9 mouse cellular contexts compared by ENCODE assay signal in genomic region chr7:102208806-102209363, GRCm38 (mm10). TPM values are rescaled to one million over a fixed set of nuclear protein-coding genes. Genes with fewer than 3 reads are reported as not detected.
DNase-seq lines count a peak whose midpoint lies in the region; ATAC-seq and TF ChIP-seq lines count a peak whose summit lies in the region.
"Had no signal": no experiment of that assay in that cellular context is flagged by ENCODE, and none has a peak within 500 bp of the region (broad histone marks: within the 10 kb centered on the region; RNA-seq: fewer than 3 reads in every experiment).

No protein-coding gene starts in this region.

- H3K4me3 ChIP-seq in gastrocnemius, adult 2 months = peak overlapping the region; percentile 97
- peak overlapping the region; percentile 86 for H3K4me3 ChIP-seq in forebrain, embryonic 14.5 days (ENCODE audit: low read depth, low read length)
- peak overlapping the region; percentile 92 for H3K4me3 ChIP-seq in liver, embryonic 13.5 days (replicated peaks)

- peak overlapping the region; percentile 97 for H3K27ac ChIP-seq in gastrocnemius, adult 2 months
- no peak overlapping the region for H3K27ac ChIP-seq in forebrain, embryonic 14.5 days (ENCODE audit: low read depth, low read length)
- H3K27ac ChIP-seq in liver, embryonic 13.5 days = peak overlapping the region; percentile 88

- H3K4me2 ChIP-seq in forebrain, embryonic 14.5 days (ENCODE audit: low read length) = peak overlapping the region; percentile 93
- peak overlapping the region; percentile 82 for H3K4me2 ChIP-seq in liver, embryonic 13.5 days

- peaks cover 10% of the 10 kb centered on the region for H3K4me1 ChIP-seq in forebrain, embryonic 14.5 days (ENCODE audit: control insufficient read depth, insufficient read depth, low read length)
- peaks cover 46% of the 10 kb centered on the region for H3K4me1 ChIP-seq in liver, embryonic 13.5 days (replicated peaks)

- H3K36me3 ChIP-seq in forebrain, embryonic 14.5 days (ENCODE audit: control insufficient read depth, insufficient read depth, low read length) = peaks cover 4% of the 10 kb centered on the region; the same call in 1 of the 2 replicates
- H3K36me3 ChIP-seq in liver, embryonic 13.5 days = peaks cover 13% of the 10 kb centered on the region

- no peaks in the 10 kb centered on the region for H3K9me3 ChIP-seq in forebrain, embryonic 14.5 days (replicated peaks; ENCODE audit: control insufficient read depth, low read length)
- no peaks in the 10 kb centered on the region for H3K9me3 ChIP-seq in liver, embryonic 13.5 days (replicated peaks)

- H3K9ac ChIP-seq in forebrain, embryonic 14.5 days (ENCODE audit: low read length) = peak overlapping the region; percentile 85
- H3K9ac ChIP-seq in liver, embryonic 13.5 days = peak overlapping the region; percentile 91

- DNase-seq in gastrocnemius, adult 2 months = no peak
- no peak for DNase-seq in gastrocnemius, postnatal 14 days
- DNase-seq in 3T3-L1 (ENCODE audit: low read depth, low spot score) = peak; percentile 4
- DNase-seq in forebrain, embryonic 14.5 days (ENCODE audit: low spot score) = no peak
- no peak for DNase-seq in liver, embryonic 13.5 days
- no peak for DNase-seq in adrenal gland, adult 2 months
- DNase-seq in adrenal gland, postnatal 14 days = no peak
- no peak for DNase-seq in kidney, postnatal 36 days
- DNase-seq: cerebellum, adult 9-11 months had no signal

- intact Hi-C loops in gastrocnemius, adult 2 months (cut with DNase I) = no loop called here
- intact Hi-C loops in gastrocnemius, postnatal 14 days (cut with DNase I; ENCODE audit: low total_unique reads) = no loop called here

- no peak for ATAC-seq in forebrain, embryonic 14.5 days
- ATAC-seq in liver, embryonic 13.5 days (ENCODE audit: low read depth) = no peak

- WGBS in forebrain, embryonic 14.5 days = 61% methylated on average over 4 of the region's 4 CpGs
- WGBS in liver, embryonic 13.5 days (ENCODE audit: insufficient replicate concordance) = 32% methylated on average over 4 of the region's 4 CpGs

- no peaks in the 10 kb centered on the region for H3K27me3 ChIP-seq in forebrain, embryonic 14.5 days (replicated peaks; ENCODE audit: control insufficient read depth, insufficient read depth, low read length)
- H3K27me3 ChIP-seq in liver, embryonic 13.5 days = no peaks in the 10 kb centered on the region

- no peak for TF ChIP-seq CTCF in gastrocnemius, adult 2 months (IDR thresholded peaks at IDR 0.05)

RNA-seq across cellular contexts. Expression of gene Nup98, which starts 1.1 kb away (rescaled TPM):
- total RNA-seq in gastrocnemius, adult 2 months (2021) = 10 to 100 TPM; 27.0 to 28.0 TPM
- 10 to 100 TPM; 22.5 to 24.2 TPM for total RNA-seq in gastrocnemius, postnatal 14 days (2021)
- polyA plus RNA-seq in forebrain, embryonic 14.5 days (2014; fragmentation: Nextera tagmentation; extraction: Ambion mirVana) = 21.6 and 26.2 TPM in 2 replicates
- polyA plus RNA-seq in liver, embryonic 13.5 days (2015; fragmentation: Nextera tagmentation; extraction: Ambion mirVana) = 16.9 and 20.7 TPM in 2 replicates
- total RNA-seq in adrenal gland, adult 2 months (2021) = 10 to 100 TPM; 47.8 to 84.4 TPM
- polyA plus RNA-seq in adrenal gland, adult 2 months (2012; rRNA removed) = 10.1 and 13.5 TPM in 2 replicates
- 56.4 and 61.3 TPM in 2 replicates for total RNA-seq in adrenal gland, postnatal 14 days (2021)

RNA-seq across cellular contexts. Expression of gene Pgap2, which starts 1.1 kb away (rescaled TPM):
- total RNA-seq in gastrocnemius, adult 2 months (2021) = 10 to 100 TPM; 27.2 to 29.4 TPM
- 10 to 100 TPM; 23.3 to 26.5 TPM for total RNA-seq in gastrocnemius, postnatal 14 days (2021)
- polyA plus RNA-seq in forebrain, embryonic 14.5 days (2014; fragmentation: Nextera tagmentation; extraction: Ambion mirVana) = 53.3 and 54.1 TPM in 2 replicates
- 23.3 and 27.3 TPM in 2 replicates for polyA plus RNA-seq in liver, embryonic 13.5 days (2015; fragmentation: Nextera tagmentation; extraction: Ambion mirVana)
- 10 to 100 TPM; 62.6 to 96.0 TPM for total RNA-seq in adrenal gland, adult 2 months (2021)
- polyA plus RNA-seq in adrenal gland, adult 2 months (2012; rRNA removed) = 320 and 360 TPM in 2 replicates
- total RNA-seq in adrenal gland, postnatal 14 days (2021) = 75.7 and 87.8 TPM in 2 replicates

RNA-seq across cellular contexts. Expression of gene Rhog, which starts 47.0 kb away (rescaled TPM):
- total RNA-seq in gastrocnemius, adult 2 months (2021) = 10 to 100 TPM; 14.7 to 17.0 TPM
- total RNA-seq in gastrocnemius, postnatal 14 days (2021) = 10 to 100 TPM; 21.9 to 22.6 TPM
- 22.0 and 24.8 TPM in 2 replicates for polyA plus RNA-seq in forebrain, embryonic 14.5 days (2014; fragmentation: Nextera tagmentation; extraction: Ambion mirVana)
- polyA plus RNA-seq in liver, embryonic 13.5 days (2015; fragmentation: Nextera tagmentation; extraction: Ambion mirVana) = 56.0 and 58.2 TPM in 2 replicates
- 10 to 100 TPM; 48.0 to 62.7 TPM for total RNA-seq in adrenal gland, adult 2 months (2021)
- polyA plus RNA-seq in adrenal gland, adult 2 months (2012; rRNA removed) = 60.0 and 69.0 TPM in 2 replicates
- total RNA-seq in adrenal gland, postnatal 14 days (2021) = 53.6 and 63.5 TPM in 2 replicates

RNA-seq across cellular contexts. Expression of gene Stim1, which starts 58.7 kb away (rescaled TPM):
- 100 to 1,000 TPM; 156 to 196 TPM for total RNA-seq in gastrocnemius, adult 2 months (2021)
- 100 to 1,000 TPM; 198 to 210 TPM for total RNA-seq in gastrocnemius, postnatal 14 days (2021)
- polyA plus RNA-seq in forebrain, embryonic 14.5 days (2014; fragmentation: Nextera tagmentation; extraction: Ambion mirVana) = 6.5 and 8.8 TPM in 2 replicates
- 13.3 and 15.0 TPM in 2 replicates for polyA plus RNA-seq in liver, embryonic 13.5 days (2015; fragmentation: Nextera tagmentation; extraction: Ambion mirVana)
- 10 to 100 TPM; 68.2 to 74.8 TPM for total RNA-seq in adrenal gland, adult 2 months (2021)
- polyA plus RNA-seq in adrenal gland, adult 2 months (2012; rRNA removed) = 68.4 and 77.7 TPM in 2 replicates
- 71.0 and 88.3 TPM in 2 replicates for total RNA-seq in adrenal gland, postnatal 14 days (2021)
